Mouse (Mus musculus): ENCODE results near the gene Hspa8. TPM values are rescaled to one million over a fixed set of nuclear protein-coding genes. Genes with fewer than 3 reads are reported as not detected.
A peak's percentile ranks its signal among the peaks of the same experiment; 100 is the strongest.

Hspa8 gene
- total RNA-seq, 2 experiments from 2014 or later: 825 to 958 TPM

DNA sequence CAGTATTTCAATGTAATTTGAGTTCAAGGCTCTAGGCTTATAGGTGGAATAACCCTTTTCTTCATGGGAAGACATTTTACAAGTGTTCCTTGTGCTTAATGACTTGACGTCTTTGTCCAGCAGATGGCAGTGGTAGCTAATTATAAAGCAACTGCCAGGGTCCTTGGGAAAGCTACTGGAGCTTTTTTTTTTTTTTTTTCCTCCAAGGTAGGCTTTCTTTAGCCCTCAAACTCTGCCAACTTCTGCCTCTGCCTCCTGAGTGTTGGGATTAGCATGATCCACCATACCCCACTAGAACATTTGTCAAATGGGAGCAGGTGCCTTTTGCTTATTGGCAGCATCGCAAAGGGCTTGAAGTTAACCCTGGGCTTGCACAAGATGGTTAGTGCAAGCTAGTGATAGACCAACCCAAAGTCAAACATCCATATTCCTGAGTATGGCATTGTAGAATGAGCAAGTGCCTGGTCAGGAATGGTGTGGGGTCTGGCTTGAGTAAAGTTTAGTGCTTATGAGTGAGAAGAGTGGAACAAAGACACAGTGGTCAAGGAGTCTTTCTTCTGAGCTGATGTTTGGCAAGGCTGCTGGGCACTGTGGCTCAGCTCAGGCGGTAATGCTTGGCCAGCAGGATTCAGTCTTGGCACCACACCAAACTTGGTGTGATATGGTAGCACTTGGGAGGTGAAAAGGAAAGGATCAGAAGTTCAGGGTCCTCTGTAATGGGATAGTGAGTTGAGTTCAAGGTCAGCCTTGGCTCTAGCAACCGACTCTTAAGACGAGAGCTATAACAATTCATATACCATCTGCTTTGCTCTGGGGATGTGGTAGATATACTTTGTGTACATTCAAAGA, 5.9 kb downstream of the Hspa8 start:
- 0 out of 2 replicates have a peak, but pooled peaks have one; percentile 35 for ATAC-seq (replicated peaks; ENCODE audit: low FRiP score, poor library complexity, severe bottlenecking)

DNA sequence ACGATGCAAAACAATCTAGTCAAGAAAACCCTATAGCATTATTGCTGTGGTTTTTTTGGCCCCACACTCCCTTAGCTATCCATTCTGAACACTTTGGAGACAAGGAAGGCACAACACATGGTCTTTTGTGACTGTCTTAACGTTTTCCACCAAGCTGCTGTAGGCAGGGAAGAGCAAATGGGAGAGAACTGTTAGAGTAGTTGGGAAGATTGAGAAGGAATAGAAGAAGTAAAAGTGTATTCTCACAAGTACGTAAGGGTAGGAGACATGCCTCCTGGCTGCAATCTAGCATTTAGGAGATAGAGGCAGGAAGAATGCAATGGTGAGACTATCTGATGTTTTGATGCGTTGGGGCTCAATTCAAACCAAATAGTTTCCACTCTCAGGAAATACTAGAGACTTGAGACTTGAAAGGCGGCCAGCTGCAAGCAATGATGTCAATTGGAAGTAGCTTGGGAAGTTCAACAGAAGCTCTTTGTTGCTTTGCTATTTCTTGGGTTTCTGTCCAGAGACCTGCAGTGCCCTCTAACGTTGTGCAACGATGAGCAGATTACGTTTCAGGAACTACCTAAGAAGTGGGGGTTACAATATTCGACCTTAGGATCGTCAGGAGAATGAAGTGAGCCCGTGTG, 6.6 kb downstream of the Hspa8 start:
- no peak for ATAC-seq (replicated peaks; ENCODE audit: low FRiP score, poor library complexity, severe bottlenecking)

DNA sequence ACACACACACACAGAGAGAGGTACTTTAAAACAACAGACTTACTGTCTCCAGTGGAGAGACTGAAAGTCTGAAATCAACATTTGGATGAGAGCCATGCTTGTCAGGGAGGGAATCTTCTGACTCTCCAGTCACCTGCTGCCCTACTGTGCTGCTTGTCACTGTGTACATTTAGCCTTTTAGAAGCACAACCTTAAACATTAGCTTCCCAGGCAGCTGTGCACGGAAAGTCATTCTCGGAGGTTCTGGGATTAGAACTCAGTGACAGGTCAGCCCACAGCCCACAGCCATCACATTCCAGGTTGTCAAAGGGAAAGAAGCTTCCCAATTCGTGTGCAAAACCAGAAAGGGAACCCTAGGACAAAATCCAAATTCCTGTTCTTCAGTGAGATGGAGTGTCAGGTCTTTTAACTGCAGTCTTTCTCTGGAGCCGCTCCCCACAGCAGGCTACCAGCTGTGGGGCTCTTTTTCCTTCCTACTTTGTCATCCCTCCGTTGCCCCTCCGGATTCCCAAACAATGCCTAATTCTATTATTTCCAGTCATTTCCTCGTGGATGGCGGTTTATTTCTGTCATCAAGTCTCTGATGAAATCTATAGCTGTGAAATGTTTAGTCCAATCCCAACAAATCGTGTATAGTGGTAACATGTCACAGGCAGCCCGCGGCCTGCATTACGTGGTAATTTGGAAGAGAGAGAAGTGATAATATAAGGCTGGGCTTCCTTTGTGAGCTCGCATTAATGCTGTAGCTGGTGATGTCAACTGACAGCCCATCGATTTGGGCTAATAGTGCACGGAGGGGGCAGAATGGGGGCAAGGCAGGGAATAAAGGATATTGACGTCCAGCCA, 7.5 kb downstream of the Hspa8 start:
- no peak for ATAC-seq (replicated peaks; ENCODE audit: low FRiP score, poor library complexity, severe bottlenecking)

DNA sequence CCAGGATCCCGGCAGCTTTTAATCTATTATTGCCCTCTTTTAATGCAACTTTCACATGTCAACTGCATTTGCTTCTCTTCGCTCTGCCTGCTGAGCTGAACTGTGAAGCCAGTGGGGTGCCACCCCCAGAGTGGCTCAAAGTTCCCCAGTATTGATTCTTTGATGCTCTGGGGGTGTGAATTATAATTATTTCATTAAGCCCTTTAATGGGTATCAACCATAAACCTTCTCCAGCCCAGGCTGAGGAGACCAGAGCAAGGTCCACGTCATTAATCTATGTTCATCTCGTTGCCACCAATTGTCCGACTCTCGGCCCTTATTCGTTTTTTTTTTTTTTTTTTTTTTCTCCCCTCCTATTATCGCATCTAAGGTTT, 8.1 kb downstream of the Hspa8 start:
- no peak for ATAC-seq (replicated peaks; ENCODE audit: low FRiP score, poor library complexity, severe bottlenecking)

DNA sequence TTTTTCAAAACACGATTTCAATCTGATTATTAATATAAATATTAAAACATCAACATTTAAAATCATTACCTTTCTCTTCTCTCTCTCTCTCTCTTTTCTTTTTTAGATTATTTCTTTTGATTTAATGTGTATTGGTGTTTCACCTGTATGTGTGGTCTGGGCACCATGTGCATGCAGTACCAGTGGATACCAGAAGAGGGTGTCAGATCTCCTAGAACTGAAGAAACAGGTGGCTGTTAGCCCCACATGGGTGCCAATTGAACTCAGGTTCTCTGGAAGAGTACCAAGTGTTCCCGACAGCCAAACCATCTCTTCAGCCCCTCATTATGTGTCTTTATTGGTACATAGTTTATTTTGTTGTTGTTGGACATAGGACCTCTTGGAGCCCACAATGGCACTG, 11.1 kb downstream of the Hspa8 start:
- no peak for ATAC-seq (replicated peaks; ENCODE audit: low FRiP score, poor library complexity, severe bottlenecking)

DNA sequence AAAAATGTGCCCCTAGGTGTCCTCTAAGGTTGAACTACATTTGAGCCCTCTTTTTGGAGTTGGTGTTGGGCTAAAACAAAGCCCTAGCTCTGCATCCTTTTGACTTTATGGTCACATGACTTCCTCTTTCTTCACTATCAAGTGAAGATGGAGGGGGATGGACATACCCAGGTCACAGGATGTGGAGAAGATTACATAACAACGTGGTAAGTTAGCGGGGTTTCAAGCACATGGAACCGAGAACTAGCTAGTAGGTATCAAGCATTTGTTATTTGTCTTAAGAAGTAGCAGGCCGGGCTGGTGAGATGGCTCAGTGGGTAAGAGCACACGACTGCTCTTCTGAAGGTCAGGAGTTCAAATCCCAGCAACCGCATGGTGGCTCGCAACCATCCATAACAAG, 13.3 kb downstream of the Hspa8 start:
- no peak for ATAC-seq (replicated peaks; ENCODE audit: low FRiP score, poor library complexity, severe bottlenecking)

DNA sequence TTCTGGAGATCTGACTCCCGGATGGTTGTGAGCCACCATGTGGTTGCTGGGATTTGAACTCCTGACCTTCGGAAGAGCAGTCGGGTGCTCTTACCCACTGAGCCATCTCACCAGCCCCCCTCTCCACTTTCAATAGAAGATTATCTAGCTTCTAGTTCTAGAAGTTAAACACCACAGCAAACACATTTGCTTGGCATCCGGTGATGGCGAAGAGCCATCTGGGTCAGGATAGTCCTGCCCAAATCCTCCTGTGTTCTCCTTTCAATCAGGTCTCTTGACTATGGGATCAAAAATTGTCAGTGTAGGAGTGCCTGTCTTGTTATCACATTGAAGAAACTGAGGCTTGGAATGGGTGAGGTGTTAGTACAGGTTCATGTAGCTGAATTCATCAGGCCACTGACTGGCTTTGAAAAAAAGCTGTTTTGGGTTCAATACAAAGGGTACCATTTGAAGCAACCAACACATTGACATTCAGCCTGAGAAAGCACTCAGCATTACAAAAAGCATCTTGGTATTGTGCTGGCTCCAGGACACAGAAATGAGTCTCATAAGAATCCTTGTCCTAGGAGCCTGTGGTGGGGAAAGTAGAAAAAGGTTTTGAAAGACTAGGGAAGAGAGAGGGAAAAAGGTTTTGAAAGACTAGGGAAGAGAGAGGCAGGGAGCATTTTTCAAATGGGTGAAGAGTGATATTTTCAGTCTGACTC, 16.7 kb downstream of the Hspa8 start:
- no peak for ATAC-seq (replicated peaks; ENCODE audit: low FRiP score, poor library complexity, severe bottlenecking)

DNA sequence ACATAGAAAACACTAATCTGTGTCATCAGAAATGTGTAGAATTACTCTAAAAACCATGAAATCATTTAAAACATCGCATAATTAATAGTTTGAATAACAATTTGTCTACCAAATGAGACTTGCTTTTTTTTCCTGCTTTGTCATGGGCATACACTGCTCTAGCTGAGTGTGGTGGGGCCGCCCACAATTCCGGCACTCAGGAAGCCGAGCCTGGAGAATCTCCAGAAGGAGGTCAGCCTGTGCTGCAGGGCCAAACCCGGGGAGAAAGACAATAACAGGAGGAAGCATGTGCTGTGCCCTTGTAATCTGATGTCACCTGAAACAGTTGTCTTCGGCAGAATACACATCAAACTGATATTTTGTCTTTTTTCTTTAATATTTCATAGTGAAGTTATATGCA, 24.8 kb downstream of the Hspa8 start:
- ATAC-seq (replicated peaks; ENCODE audit: low FRiP score, poor library complexity, severe bottlenecking): no peak

DNA sequence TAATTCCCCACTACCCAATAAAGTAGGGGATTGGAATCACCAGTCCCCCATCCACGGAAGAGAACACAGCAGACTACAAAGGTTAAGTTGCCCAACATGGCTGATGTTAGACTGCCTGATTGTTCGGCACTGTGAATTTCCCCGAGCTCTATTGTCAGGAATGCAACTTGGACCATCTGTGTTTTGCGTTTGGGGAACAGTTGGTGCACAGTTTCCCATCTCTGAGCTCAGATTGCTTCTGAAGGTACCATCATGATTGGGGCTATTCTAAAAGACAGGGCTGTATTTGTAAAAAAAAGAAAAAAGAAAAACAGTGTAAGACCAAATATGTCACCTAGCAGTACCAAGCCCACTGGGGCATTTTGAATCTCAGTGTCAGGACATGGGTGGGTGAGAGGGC, 26.6 kb downstream of the Hspa8 start:
- ATAC-seq (replicated peaks; ENCODE audit: low FRiP score, poor library complexity, severe bottlenecking): no peak

DNA sequence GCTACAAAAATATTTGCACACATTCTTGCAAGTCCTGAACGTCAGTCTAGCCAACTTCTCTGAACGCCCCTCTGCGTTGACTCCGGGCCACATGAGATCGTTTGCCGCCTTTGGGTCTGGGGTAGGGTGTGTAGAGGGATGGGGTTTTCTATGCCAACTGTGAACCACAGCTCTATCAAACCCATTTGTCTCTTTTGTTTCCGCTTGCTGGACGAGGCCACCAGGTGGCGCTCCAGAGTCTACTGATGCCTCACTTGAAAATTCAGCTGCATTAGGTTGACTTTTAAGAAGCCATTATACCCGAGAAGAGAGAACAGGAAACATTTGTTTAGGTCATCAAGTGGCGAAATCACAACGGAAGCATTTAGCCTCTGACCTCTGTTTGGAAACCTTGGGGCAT, 33.8 kb downstream of the Hspa8 start:
- ATAC-seq (replicated peaks; ENCODE audit: low FRiP score, poor library complexity, severe bottlenecking): no peak; the same call in 1 of the 2 replicates

DNA sequence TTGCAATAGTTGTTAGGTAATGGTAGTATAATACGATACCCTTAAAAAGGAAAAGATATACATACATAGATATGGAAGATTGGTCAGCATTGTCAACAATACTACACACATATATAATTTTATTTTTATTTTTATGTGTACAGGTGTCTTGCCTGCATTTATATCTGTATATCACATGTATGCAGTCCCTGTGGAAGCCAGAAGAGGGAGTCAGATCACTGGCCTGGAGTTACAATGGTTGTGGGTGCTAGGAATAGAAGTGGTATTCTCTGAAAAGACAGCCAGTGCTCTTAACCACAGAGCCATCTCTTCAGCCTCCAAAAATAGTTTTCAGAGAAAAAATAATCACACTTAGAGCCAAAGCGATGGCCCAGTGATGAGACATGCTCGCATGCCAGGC, 35.9 kb downstream of the Hspa8 start:
- ATAC-seq (replicated peaks; ENCODE audit: low FRiP score, poor library complexity, severe bottlenecking): no peak

DNA sequence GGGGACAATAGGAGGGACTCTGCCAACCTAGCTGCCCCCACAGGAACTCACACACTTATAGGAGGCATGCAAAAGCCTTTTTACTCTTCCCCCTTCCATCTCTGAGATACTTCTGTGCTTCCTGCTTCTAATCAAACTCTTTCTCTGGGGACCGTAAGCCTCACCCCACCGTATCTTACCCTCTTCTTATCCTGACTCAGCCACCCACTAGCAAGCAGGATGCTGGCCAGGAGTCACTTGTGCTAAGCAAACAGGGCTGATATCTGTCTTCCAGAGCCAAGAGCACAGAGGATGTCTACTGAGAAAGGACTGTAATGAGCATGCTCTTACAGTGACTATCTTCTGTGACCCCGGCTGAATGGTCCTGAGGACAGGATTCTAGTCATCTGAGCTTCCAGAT, 38.9 kb downstream of the Hspa8 start:
- no peak for ATAC-seq (replicated peaks; ENCODE audit: low FRiP score, poor library complexity, severe bottlenecking)

DNA sequence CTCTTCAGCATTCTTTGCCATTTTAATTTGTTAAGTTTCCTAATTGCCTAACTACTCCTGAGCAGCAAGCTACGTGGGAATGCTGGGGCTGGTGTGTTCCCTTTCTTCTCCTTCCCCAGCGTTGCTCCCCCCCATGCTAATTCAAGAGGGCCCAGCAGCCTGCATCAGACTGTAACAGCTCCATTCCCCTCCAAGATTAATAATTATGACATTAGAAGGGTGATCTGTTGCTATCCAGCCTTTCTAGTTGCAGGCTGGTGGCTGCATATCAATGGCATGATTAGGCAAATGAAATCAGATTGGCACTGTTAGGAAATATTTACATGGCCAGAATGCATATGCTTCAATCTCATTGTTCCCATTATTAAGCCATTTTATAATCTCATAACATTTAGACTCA, 50.7 kb downstream of the Hspa8 start:
- ATAC-seq (replicated peaks; ENCODE audit: low FRiP score, poor library complexity, severe bottlenecking): no peak

DNA sequence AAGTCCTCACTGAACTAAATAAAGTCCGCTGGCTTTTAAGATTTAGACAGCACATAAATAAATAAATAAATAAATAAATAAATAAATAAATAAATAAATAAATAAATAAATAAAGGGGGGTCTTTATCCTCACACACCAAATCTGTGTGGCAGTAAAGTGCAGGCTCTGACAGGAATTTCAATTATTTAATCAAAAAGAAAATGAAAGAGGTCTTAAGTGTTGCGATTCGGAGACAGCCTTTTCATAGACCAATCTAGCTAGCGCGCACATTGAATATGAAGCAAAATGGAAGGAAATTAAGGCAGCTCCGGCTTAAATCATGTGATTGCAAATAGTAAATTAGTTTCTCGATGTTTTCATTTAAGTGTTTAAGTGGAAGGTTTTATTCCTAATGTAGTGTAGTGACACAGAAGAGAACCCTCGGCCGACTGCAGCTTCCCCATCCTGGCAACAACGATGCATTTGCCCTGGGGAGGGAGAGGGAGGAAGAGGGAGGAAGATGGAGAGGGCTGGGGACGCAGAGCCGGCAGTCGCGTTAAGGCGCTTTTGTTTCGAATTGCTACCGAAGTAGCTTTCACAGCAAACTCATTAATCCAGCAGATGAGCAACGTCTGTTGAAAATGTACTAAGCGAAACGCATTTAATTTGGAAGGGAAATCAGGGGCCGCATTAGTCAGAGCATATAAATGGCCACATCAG, 57.8 kb downstream of the Hspa8 start:
- ATAC-seq (replicated peaks; ENCODE audit: low FRiP score, poor library complexity, severe bottlenecking): no peak

DNA sequence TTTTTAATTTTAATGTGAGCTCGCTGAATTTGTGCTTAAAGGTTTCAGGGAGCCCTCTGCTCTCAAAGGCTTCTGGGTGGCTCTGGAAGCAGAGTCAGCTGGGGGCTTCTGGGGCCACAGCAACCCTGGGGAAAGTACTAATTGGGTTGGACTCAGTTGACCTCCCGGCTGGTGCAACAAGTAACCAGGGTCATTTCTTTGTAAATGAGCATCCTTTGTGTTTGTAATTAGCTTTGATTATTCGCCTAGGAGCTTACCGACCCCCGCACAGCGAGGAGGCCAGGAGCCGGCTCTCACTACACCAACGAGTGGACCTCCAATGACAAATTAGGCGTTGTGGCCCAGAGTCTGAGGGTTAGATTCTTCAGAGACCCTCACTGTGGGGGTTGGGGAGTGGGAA, 58.4 kb downstream of the Hspa8 start:
- no peak for ATAC-seq (replicated peaks; ENCODE audit: low FRiP score, poor library complexity, severe bottlenecking)

Other genes with a start within 250 kb of the Hspa8 start
- gene Gm21915, start 130.4 kb upstream of the Hspa8 start, total RNA-seq (2015; ENCODE audit: low replicate concordance): not detected in 2 replicates
- not detected in 2 replicates for gene Gm21915, start 130.4 kb upstream of the Hspa8 start, total RNA-seq (2017; ENCODE audit: low replicate concordance)
- 0.84 TPM in 1 of 2 replicates, not detected in the other for gene Clmp, start 115.0 kb upstream of the Hspa8 start, total RNA-seq (2015; ENCODE audit: low replicate concordance)
- gene Clmp, start 115.0 kb upstream of the Hspa8 start, total RNA-seq (2017; ENCODE audit: low replicate concordance): 0.26 TPM in 1 of 2 replicates, not detected in the other
- not detected in 2 replicates for gene Bsx, start 73.1 kb downstream of the Hspa8 start, total RNA-seq (2015; ENCODE audit: low replicate concordance)
- gene Bsx, start 73.1 kb downstream of the Hspa8 start, total RNA-seq (2017; ENCODE audit: low replicate concordance): 0.14 TPM in 1 of 2 replicates, not detected in the other
- gene Jhy, start 163.1 kb downstream of the Hspa8 start, total RNA-seq (2015; ENCODE audit: low replicate concordance): not detected in 2 replicates
- not detected in 2 replicates for gene Jhy, start 163.1 kb downstream of the Hspa8 start, total RNA-seq (2017; ENCODE audit: low replicate concordance)
- not detected in 2 replicates for gene Crtam, start 203.6 kb downstream of the Hspa8 start, total RNA-seq (2015; ENCODE audit: low replicate concordance)
- gene Crtam, start 203.6 kb downstream of the Hspa8 start, total RNA-seq (2017; ENCODE audit: low replicate concordance): not detected in 2 replicates